Mouse (Mus musculus): ENCODE measurements around the gene Haus4. TPM values are rescaled to one million over a fixed set of nuclear protein-coding genes. Genes with fewer than 3 reads are reported as not detected.

The Haus4 gene
- polyA plus RNA-seq, 1 experiment from 2014 or later, result 23.0 TPM

DNA sequence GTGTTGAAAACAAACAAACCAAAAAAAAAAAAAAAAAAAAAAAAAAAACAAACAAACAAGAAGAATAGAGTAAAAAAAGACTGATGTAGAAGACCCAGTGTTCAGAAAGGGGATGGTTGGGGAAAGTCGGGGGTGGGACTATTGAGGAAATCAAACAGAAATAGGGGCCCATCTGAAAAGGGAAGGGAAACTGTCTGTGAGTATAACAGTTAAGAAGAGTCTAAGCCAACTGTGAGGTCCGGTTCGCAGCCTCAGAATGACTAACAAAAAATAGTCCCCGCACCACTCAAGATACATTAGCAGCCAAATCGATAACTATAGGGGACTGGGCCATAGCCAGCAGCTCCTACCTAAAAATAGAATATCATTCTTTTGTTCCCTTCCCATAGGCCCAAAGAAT is 61.2 kb downstream of the Haus4 start:
- Histone ChIP-seq H3K4me2 (ENCODE audit: low read depth, low read length) (no peak overlapping the region), H3K4me3 (ENCODE audit: low read depth, low read length) (no peak overlapping the region), H3K9me3 (ENCODE audit: control insufficient read depth, low read length) (no peaks in the 10 kb centered on the region), H3K27ac (ENCODE audit: low read depth, low read length) (no peak overlapping the region), H3K9ac (replicated peaks; ENCODE audit: low read depth, low read length) (no peak overlapping the region), H3K36me3 (ENCODE audit: control insufficient read depth, insufficient read depth, low read length) (no peaks in the 10 kb centered on the region), H3K4me1 (ENCODE audit: control insufficient read depth, insufficient read depth, low read length) (no peaks in the 10 kb centered on the region), H3K27me3 (ENCODE audit: control insufficient read depth, insufficient read depth, low read length) (no peaks in the 10 kb centered on the region)
- WGBS, result 93% methylated on average over 5 of the region's 5 CpGs
- no peak for ATAC-seq (ENCODE audit: low read depth)

DNA sequence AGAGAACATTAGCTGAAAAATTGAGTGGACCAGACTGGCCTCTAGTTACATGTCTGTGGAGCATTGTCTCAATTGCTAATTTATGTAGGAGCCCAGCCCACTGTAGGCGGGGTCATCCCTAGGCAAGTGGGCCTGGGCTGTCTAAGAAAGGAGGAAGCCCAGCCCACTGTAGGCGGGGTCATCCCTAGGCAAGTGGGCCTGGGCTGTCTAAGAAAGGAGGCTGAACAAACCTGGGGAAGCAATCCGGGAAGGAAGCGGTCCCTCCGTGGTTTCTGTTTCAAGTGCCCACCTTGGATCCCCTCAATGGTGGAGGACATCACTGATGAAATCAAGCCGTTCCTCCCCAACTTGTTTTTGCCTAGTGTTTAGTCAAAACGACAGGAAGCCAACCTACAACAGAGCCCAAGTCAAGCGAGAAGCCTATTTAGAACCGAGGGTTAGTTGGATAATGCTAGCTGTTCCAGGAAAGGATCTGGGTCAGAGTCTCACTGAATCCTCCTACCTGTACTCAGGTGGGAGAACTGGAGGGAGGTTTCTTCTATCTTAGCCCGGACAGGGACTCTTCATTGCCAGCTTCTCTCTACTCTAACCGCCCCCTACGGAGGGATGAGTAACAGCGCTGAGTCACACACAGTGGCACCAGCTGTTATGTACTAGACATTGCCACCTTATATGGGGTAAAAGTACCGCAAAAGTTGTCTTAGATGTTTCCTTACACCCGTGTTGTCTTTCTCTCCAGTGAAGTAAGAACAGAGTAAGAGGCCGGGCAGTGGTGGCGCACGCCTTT is 61.9 kb downstream of the Haus4 start:
- no peak for ATAC-seq (ENCODE audit: low read depth)
- Histone ChIP-seq H3K27me3 (ENCODE audit: control insufficient read depth, insufficient read depth, low read length) (no peaks in the 10 kb centered on the region), H3K27ac (ENCODE audit: low read depth, low read length) (no peak overlapping the region), H3K4me2 (ENCODE audit: low read depth, low read length) (no peak overlapping the region), H3K9ac (replicated peaks; ENCODE audit: low read depth, low read length) (no peak overlapping the region), H3K9me3 (ENCODE audit: control insufficient read depth, low read length) (no peaks in the 10 kb centered on the region), H3K36me3 (ENCODE audit: control insufficient read depth, insufficient read depth, low read length) (no peaks in the 10 kb centered on the region), H3K4me1 (ENCODE audit: control insufficient read depth, insufficient read depth, low read length) (no peaks in the 10 kb centered on the region), H3K4me3 (ENCODE audit: low read depth, low read length) (no peak overlapping the region)
- 70% methylated on average over 18 of the region's 18 CpGs for WGBS

Other genes with a start within 250 kb of the Haus4 start
- 66.5 and 75.4 TPM in 2 replicates for gene Oxa1l, start 193.8 kb downstream of the Haus4 start, polyA plus RNA-seq (2014; fragmentation: Nextera tagmentation; extraction: Ambion mirVana)
- 2.6 and 7.1 TPM in 2 replicates for gene Slc7a7, start 136.8 kb downstream of the Haus4 start, polyA plus RNA-seq (2014; fragmentation: Nextera tagmentation; extraction: Ambion mirVana)
- 258 and 280 TPM in 2 replicates for gene Mrpl52, start 127.7 kb downstream of the Haus4 start, polyA plus RNA-seq (2014; fragmentation: Nextera tagmentation; extraction: Ambion mirVana)
- gene Mmp14, start 123.0 kb downstream of the Haus4 start, polyA plus RNA-seq (2014; fragmentation: Nextera tagmentation; extraction: Ambion mirVana), result 24.7 and 49.0 TPM in 2 replicates
- gene Lrp10, start 90.5 kb downstream of the Haus4 start, polyA plus RNA-seq (2014; fragmentation: Nextera tagmentation; extraction: Ambion mirVana), result 26.0 and 35.8 TPM in 2 replicates
- 42.1 and 42.8 TPM in 2 replicates for gene Rem2, start 78.5 kb downstream of the Haus4 start, polyA plus RNA-seq (2014; fragmentation: Nextera tagmentation; extraction: Ambion mirVana)
- gene Prmt5, start 37.1 kb downstream of the Haus4 start, polyA plus RNA-seq (2014; fragmentation: Nextera tagmentation; extraction: Ambion mirVana), result 97.9 and 99.1 TPM in 2 replicates
- gene Ajuba, start 22.9 kb upstream of the Haus4 start, polyA plus RNA-seq (2014; fragmentation: Nextera tagmentation; extraction: Ambion mirVana), result 2.3 and 5.7 TPM in 2 replicates
- gene 4931414P19Rik, start 51.4 kb upstream of the Haus4 start, polyA plus RNA-seq (2014; fragmentation: Nextera tagmentation; extraction: Ambion mirVana), result 4.6 and 5.0 TPM in 2 replicates
- 428 and 435 TPM in 2 replicates for gene Psmb5, start 63.4 kb upstream of the Haus4 start, polyA plus RNA-seq (2014; fragmentation: Nextera tagmentation; extraction: Ambion mirVana)
- gene Psmb11, start 66.8 kb upstream of the Haus4 start, polyA plus RNA-seq (2014; fragmentation: Nextera tagmentation; extraction: Ambion mirVana), result 0.05 and 0.26 TPM in 2 replicates
- not detected in 2 replicates for gene Gm17606, start 86.3 kb upstream of the Haus4 start, polyA plus RNA-seq (2014; fragmentation: Nextera tagmentation; extraction: Ambion mirVana)
- gene Cdh24, start 86.7 kb upstream of the Haus4 start, polyA plus RNA-seq (2014; fragmentation: Nextera tagmentation; extraction: Ambion mirVana), result 9.2 and 12.5 TPM in 2 replicates
- gene 1700123O20Rik, start 131.6 kb upstream of the Haus4 start, polyA plus RNA-seq (2014; fragmentation: Nextera tagmentation; extraction: Ambion mirVana), result 77.4 and 79.8 TPM in 2 replicates
- gene Acin1, start 132.3 kb upstream of the Haus4 start, polyA plus RNA-seq (2014; fragmentation: Nextera tagmentation; extraction: Ambion mirVana), result 101 and 118 TPM in 2 replicates
- 0.20 TPM in 1 of 2 replicates, not detected in the other for gene Gm29776, start 144.2 kb upstream of the Haus4 start, polyA plus RNA-seq (2014; fragmentation: Nextera tagmentation; extraction: Ambion mirVana)
- not detected in 2 replicates for gene Cebpe, start 157.6 kb upstream of the Haus4 start, polyA plus RNA-seq (2014; fragmentation: Nextera tagmentation; extraction: Ambion mirVana)
- 7.3 and 8.5 TPM in 2 replicates for gene Slc7a8, start 227.3 kb upstream of the Haus4 start, polyA plus RNA-seq (2014; fragmentation: Nextera tagmentation; extraction: Ambion mirVana)